Mouse (Mus musculus) liver, embryonic 14.5 days (tissue): ENCODE results near the gene Iqgap2.

Source experiments
- CTCF ChIP-seq: IDR thresholded peaks from 2 replicates; pipeline ENCODE4 v1.5.1; 2016; ENCODE audit warnings: antibody characterized with exemption, low read depth, control low read depth
- EP300 ChIP-seq: IDR thresholded peaks from 2 replicates; pipeline ENCODE4 v1.6.1; 2016; ENCODE audit warnings: antibody characterized with exemption, low read depth

GRCm38 (mm10) chr13:95712054-95712453, 179.7 kb downstream of the Iqgap2 start:
- no peak for TF ChIP-seq CTCF
- TF ChIP-seq EP300 = no peak
